Mouse (Mus musculus): ENCODE results near the gene Mrgprd. TPM values are rescaled to one million over a fixed set of nuclear protein-coding genes. Genes with fewer than 3 reads are reported as not detected.

Gene Mrgprd
- polyA plus RNA-seq (2014; fragmentation: Nextera tagmentation; extraction: Ambion mirVana), result not detected in 2 replicates

DNA sequence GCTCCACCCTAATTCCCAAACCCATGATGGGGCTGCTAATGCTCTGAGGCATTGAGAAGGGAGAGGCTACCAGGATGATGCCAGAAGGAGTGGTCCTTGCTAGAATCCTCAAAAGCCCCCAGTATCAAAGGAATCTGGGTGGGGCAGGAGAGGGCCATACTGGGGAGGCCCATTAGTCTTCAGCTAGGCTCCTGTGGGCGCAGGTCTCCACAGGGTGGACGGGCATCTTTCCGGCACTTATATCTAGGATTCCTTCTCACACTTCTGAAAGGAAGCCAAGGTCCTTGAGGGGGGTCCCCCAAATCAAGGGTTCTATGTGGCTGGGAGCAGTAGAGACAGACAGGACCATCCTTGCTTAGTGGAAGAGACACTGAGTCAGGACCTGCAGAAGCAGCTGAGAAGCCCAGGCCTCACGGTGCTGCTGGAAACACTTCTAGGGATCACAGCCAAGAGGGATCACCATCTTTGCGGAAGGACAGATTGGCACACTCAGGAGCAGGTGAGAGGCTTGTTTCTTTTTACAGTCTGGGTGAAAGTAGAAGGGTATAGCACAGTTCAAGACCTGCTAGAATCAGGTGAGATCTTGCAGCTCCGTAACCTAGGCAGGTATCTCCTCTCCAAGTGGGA is at the start of gene Mrgprd:
Mrgprd (plus strand) TSS at position 51 of the 627 bp plus-strand sequence.
- no peak within 1 kb of the TSS for H3K4me3 ChIP-seq (ENCODE audit: low read depth, low read length)
- H3K9me3 ChIP-seq (ENCODE audit: control insufficient read depth, low read length), result no peaks in the 10 kb centered on the region
- ATAC-seq (ENCODE audit: low FRiP score), result no peak
- no peak for DNase-seq (ENCODE audit: low spot score, missing footprints)
- no peak within 1 kb of the TSS for H3K4me2 ChIP-seq
- no peaks in the 10 kb centered on the region for H3K4me1 ChIP-seq (ENCODE audit: control insufficient read depth, insufficient read depth, low read length)
- no peak within 1 kb of the TSS for H3K27ac ChIP-seq (ENCODE audit: low read depth, low read length)
- no peak within 1 kb of the TSS for H3K9ac ChIP-seq (ENCODE audit: low read length)
- 87% methylated on average over 6 of the region's 6 CpGs for WGBS
- H3K27me3 ChIP-seq (ENCODE audit: control insufficient read depth, insufficient read depth, low read length), result no peaks in the 10 kb centered on the region
- H3K36me3 ChIP-seq (ENCODE audit: control insufficient read depth, insufficient read depth, low read length), result no peaks in the 10 kb centered on the region

DNA sequence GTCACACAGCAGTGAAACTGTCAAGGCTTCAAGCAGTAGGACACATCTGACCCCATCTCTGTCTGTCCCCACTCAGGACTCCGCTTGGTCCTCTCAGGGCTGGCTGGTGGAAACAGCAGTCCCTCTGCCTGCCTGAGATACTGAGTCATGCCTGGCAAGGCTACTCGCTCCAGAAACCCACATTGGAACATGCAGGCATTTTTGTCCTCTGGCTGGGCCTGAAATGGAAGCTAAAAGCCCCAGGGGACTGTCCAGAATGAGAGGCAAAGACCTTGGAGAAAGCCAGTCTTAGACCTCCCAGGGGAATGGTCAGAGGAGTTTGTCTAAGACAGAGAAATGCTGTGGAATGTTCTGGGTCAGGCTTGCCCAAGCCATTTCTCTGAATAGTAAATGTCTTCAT is 48.6 kb upstream of the Mrgprd start:
- Histone ChIP-seq H3K4me2 (no peak overlapping the region), H3K4me3 (ENCODE audit: low read depth, low read length) (no peak overlapping the region), H3K36me3 (ENCODE audit: control insufficient read depth, insufficient read depth, low read length) (no peaks in the 10 kb centered on the region; the same call in none of the 2 replicates), H3K4me1 (ENCODE audit: control insufficient read depth, insufficient read depth, low read length) (no peaks in the 10 kb centered on the region), H3K27me3 (ENCODE audit: control insufficient read depth, insufficient read depth, low read length) (no peaks in the 10 kb centered on the region), H3K27ac (ENCODE audit: low read depth, low read length) (no peak overlapping the region), H3K9ac (ENCODE audit: low read length) (no peak overlapping the region), H3K9me3 (ENCODE audit: control insufficient read depth, low read length) (no peaks in the 10 kb centered on the region)
- 87% methylated on average over 2 of the region's 2 CpGs for WGBS
- no peak for ATAC-seq (ENCODE audit: low FRiP score)
- DNase-seq (ENCODE audit: low spot score, missing footprints), result no peak

DNA sequence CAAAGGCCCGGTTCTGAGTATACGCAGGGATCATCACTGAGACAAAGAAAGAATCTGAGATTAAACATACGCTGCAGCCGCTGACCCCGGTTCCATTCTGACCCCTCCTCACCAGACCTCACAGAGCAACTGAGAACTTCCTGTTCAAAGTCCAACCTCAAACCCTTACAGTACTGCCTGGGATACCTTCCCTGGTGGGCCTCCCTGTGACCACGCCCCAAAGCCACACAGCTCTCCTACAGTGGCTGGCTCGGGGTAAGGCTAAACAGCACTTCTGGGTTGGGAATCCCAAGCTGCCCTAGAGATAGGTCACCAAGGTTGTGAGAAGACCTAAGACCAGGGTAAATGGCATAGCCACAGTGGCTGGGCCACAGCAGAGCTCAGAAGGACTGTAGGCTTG is 45.7 kb upstream of the Mrgprd start:
- Histone ChIP-seq H3K4me3 (ENCODE audit: low read depth, low read length) (no peak overlapping the region), H3K4me1 (ENCODE audit: control insufficient read depth, insufficient read depth, low read length) (no peaks in the 10 kb centered on the region), H3K4me2 (no peak overlapping the region), H3K27ac (ENCODE audit: low read depth, low read length) (no peak overlapping the region), H3K9me3 (ENCODE audit: control insufficient read depth, low read length) (no peaks in the 10 kb centered on the region), H3K9ac (ENCODE audit: low read length) (no peak overlapping the region), H3K36me3 (ENCODE audit: control insufficient read depth, insufficient read depth, low read length) (peaks cover 5% of the 10 kb centered on the region), H3K27me3 (ENCODE audit: control insufficient read depth, insufficient read depth, low read length) (no peaks in the 10 kb centered on the region)
- no peak for DNase-seq (ENCODE audit: low spot score, missing footprints)
- ATAC-seq (ENCODE audit: low FRiP score), result no peak
- WGBS, result 92% methylated on average over 7 of the region's 7 CpGs

DNA sequence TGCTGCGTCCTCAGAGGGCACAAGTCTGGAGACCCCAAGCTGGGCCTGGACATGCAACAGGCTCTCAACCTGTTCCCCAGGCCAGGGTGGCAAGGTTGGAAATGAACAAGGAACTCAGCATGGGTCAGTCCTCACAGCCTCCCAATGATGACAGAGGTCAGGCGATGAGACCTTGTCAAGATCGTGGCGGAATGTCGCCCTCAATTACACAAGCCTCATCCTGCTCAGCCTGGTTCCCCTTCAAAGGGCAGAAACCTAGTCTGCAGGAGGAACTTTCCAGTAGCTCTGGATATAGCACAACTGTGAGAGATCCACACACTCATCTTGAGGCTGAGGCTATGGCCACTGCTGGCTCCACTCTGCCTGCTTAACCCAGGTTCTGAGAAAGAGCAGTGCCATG is 43.7 kb upstream of the Mrgprd start:
- Histone ChIP-seq H3K36me3 (ENCODE audit: control insufficient read depth, insufficient read depth, low read length) (peaks cover 5% of the 10 kb centered on the region; the same call in 1 of the 2 replicates), H3K4me2 (no peak overlapping the region), H3K4me1 (ENCODE audit: control insufficient read depth, insufficient read depth, low read length) (no peaks in the 10 kb centered on the region), H3K4me3 (ENCODE audit: low read depth, low read length) (no peak overlapping the region), H3K27me3 (ENCODE audit: control insufficient read depth, insufficient read depth, low read length) (no peaks in the 10 kb centered on the region), H3K9me3 (ENCODE audit: control insufficient read depth, low read length) (no peaks in the 10 kb centered on the region), H3K9ac (ENCODE audit: low read length) (no peak overlapping the region), H3K27ac (ENCODE audit: low read depth, low read length) (no peak overlapping the region)
- no peak for DNase-seq (ENCODE audit: low spot score, missing footprints)
- WGBS, result 93% methylated on average over 5 of the region's 5 CpGs
- ATAC-seq (ENCODE audit: low FRiP score), result no peak

DNA sequence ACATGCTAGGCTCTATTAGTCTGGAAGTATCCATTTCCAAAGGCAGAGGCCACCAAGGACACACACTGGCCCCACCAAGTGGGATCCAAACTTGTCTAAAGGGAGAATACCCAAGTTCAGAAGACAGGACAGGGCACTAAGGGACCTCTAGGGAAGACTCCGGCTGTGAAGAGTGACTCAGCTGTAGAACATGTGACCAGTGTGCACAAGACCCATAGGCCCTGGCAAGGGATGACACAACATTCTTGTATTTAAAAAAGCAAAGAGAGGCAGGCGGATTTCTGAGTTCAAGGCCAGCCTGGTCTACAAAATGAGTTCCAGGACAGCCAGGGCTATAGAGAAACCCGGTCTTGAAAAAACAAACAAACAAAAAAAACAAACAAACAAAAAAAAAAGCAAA is 39.1 kb upstream of the Mrgprd start:
- H3K9ac ChIP-seq (ENCODE audit: low read length), result no peak overlapping the region
- no peaks in the 10 kb centered on the region for H3K9me3 ChIP-seq (ENCODE audit: control insufficient read depth, low read length)
- no peaks in the 10 kb centered on the region for H3K4me1 ChIP-seq (ENCODE audit: control insufficient read depth, insufficient read depth, low read length)
- DNase-seq (ENCODE audit: low spot score, missing footprints), result no peak
- ATAC-seq (ENCODE audit: low FRiP score), result no peak
- H3K27ac ChIP-seq (ENCODE audit: low read depth, low read length), result no peak overlapping the region
- 90% methylated on average over 3 of the region's 3 CpGs for WGBS
- no peak overlapping the region for H3K4me2 ChIP-seq
- H3K36me3 ChIP-seq (ENCODE audit: control insufficient read depth, insufficient read depth, low read length), result peaks cover 5% of the 10 kb centered on the region; the same call in 1 of the 2 replicates
- no peaks in the 10 kb centered on the region for H3K27me3 ChIP-seq (ENCODE audit: control insufficient read depth, insufficient read depth, low read length)
- no peak overlapping the region for H3K4me3 ChIP-seq (ENCODE audit: low read depth, low read length)

DNA sequence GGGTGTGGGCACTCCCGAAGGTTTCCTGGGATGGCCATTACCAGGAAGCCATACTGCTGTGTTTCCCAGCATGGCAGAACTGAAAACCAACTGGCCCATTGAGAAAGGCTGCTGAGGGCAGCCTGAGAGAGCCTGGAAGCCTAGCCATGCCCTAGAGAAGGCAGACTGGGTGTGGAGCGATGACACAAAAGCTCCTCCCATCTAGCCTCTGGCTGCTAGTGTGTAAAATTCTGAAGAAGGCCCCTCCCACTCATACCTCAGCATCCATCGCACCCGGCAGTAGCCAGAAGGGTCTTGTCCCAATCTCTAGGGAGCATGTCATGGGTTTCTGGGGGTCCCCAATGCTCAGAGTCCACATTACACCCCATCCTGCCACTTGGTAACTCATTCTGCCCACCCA is 33.2 kb upstream of the Mrgprd start:
- H3K4me1 ChIP-seq (ENCODE audit: control insufficient read depth, insufficient read depth, low read length), result peaks cover 5% of the 10 kb centered on the region
- no peak for DNase-seq (ENCODE audit: low spot score, missing footprints)
- ATAC-seq (ENCODE audit: low FRiP score), result no peak
- H3K9ac ChIP-seq (ENCODE audit: low read length), result no peak overlapping the region
- no peaks in the 10 kb centered on the region for H3K27me3 ChIP-seq (ENCODE audit: control insufficient read depth, insufficient read depth, low read length)
- H3K36me3 ChIP-seq (ENCODE audit: control insufficient read depth, insufficient read depth, low read length), result no peaks in the 10 kb centered on the region
- no peak overlapping the region for H3K27ac ChIP-seq (ENCODE audit: low read depth, low read length)
- WGBS, result 94% methylated on average over 4 of the region's 4 CpGs
- no peak overlapping the region for H3K4me2 ChIP-seq
- H3K4me3 ChIP-seq (ENCODE audit: low read depth, low read length), result no peak overlapping the region
- no peaks in the 10 kb centered on the region for H3K9me3 ChIP-seq (ENCODE audit: control insufficient read depth, low read length)

DNA sequence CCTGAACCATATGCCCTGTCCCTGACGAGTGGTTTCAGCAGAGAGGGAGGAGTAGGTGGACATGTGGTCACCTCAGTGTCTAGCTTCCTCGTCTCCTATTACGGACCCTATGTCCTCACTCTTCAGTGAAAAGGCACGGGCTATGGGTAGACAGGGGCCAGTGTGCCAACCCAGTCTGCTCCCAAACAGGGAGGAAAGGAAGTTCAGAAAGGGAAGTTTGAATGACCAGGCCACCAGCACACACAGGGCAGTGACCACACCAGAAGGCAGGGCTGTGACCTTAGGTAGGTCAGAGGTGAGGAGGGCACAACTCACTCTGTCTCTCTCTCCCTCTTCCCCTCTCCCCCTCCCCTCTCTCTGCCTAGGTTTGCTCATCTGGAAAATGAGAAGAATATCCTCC is 31.6 kb upstream of the Mrgprd start:
- peaks cover 5% of the 10 kb centered on the region for H3K4me1 ChIP-seq (ENCODE audit: control insufficient read depth, insufficient read depth, low read length)
- ATAC-seq (ENCODE audit: low FRiP score) (0 out of 2 replicates have a peak, but pooled peaks have one; percentile 2), DNase-seq (ENCODE audit: low spot score, missing footprints) (no peak)
- H3K9me3 ChIP-seq (ENCODE audit: control insufficient read depth, low read length), result no peaks in the 10 kb centered on the region
- peak overlapping the region; percentile 65 for H3K4me2 ChIP-seq
- H3K27me3 ChIP-seq (ENCODE audit: control insufficient read depth, insufficient read depth, low read length), result no peaks in the 10 kb centered on the region
- H3K9ac ChIP-seq (ENCODE audit: low read length), result peak overlapping the region; percentile 66
- WGBS, result 59% methylated on average over 4 of the region's 4 CpGs
- no peaks in the 10 kb centered on the region for H3K36me3 ChIP-seq (ENCODE audit: control insufficient read depth, insufficient read depth, low read length)
- H3K27ac ChIP-seq (ENCODE audit: low read depth, low read length), result no peak overlapping the region
- peak overlapping the region; percentile 38; the same call in 1 of the 2 replicates for H3K4me3 ChIP-seq (ENCODE audit: low read depth, low read length)

DNA sequence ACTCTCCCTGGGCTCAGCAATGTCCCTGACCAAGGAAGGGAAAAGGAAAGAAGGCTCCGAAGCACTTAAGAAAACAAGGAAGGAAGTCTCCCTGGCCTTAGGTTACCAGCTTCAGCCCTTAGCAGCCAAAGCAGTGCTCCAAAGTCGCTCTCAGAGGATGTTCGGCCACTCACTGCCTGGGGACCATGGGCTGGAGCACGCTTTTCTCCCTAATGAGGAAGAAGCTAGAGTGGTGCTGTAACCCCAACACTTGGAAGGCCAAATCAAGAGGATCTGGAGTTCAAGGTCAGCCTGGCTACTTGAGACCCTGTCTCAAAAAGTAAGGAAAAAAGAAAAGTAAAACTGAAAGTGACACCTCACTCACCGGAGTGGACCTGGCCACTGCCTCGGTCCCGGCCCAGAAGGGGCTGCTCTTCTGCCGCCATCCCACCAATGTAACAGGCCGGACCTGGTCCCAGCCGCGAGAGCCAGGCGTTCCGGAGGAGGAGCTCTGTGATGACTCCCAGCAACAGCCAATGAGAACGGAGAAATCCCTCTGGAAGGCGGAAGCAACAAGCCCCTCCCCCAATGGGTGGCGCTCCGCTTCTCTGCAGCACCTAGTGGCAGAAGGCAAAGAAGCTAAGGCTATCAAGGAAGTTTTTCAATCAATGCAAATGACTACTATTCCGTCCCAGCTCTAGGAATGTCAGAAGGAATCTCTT is 31.0 kb upstream of the Mrgprd start, which contains the start of gene Tpcn2:
Tpcn2 (minus strand) TSS at position 525 of the 701 bp plus-strand sequence.
- H3K9ac ChIP-seq (ENCODE audit: low read length), result peak within 1 kb of the TSS; percentile 66
- H3K27me3 ChIP-seq (ENCODE audit: control insufficient read depth, insufficient read depth, low read length), result no peaks in the 10 kb centered on the region
- H3K36me3 ChIP-seq (ENCODE audit: control insufficient read depth, insufficient read depth, low read length), result no peaks in the 10 kb centered on the region
- peak; percentile 94 for ATAC-seq (ENCODE audit: low FRiP score)
- H3K4me1 ChIP-seq (ENCODE audit: control insufficient read depth, insufficient read depth, low read length), result peaks cover 5% of the 10 kb centered on the region
- H3K9me3 ChIP-seq (ENCODE audit: control insufficient read depth, low read length), result no peaks in the 10 kb centered on the region
- DNase-seq (ENCODE audit: low spot score, missing footprints), result peak; percentile 98
- peak within 1 kb of the TSS; percentile 38 for H3K4me3 ChIP-seq (ENCODE audit: low read depth, low read length)
- H3K27ac ChIP-seq (ENCODE audit: low read depth, low read length), result no peak within 1 kb of the TSS
- WGBS, result 4% methylated on average over 18 of the region's 18 CpGs
- peak within 1 kb of the TSS; percentile 65 for H3K4me2 ChIP-seq

DNA sequence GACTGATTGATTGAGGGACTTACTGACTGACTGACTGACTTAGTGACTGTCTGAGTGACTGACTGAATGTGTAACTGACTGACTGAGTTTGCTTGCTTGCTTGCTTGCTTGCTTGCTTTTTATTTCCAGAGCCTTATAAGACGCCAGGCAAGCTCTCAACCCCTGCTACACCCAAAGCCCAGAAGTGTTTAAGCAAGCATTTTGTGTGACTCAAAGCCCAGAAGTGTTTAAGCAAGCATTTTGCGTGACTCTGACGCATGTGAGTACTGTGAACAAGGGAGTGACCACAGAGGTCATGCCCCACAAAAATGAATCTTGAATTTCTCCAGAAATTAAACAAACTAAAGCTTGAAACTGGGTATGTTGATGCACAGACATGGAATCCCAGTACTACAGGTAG is 30.3 kb upstream of the Mrgprd start:
- WGBS, result 73% methylated on average over 3 of the region's 3 CpGs

More for the DNA sequence above, 30.3 kb upstream of the Mrgprd start:
- peaks cover 5% of the 10 kb centered on the region for H3K4me1 ChIP-seq (ENCODE audit: control insufficient read depth, insufficient read depth, low read length)
- no peaks in the 10 kb centered on the region for H3K9me3 ChIP-seq (ENCODE audit: control insufficient read depth, low read length)
- H3K27ac ChIP-seq (ENCODE audit: low read depth, low read length), result no peak overlapping the region
- DNase-seq (ENCODE audit: low spot score, missing footprints) (no peak), ATAC-seq (ENCODE audit: low FRiP score) (no peak)
- peak overlapping the region; percentile 38; the same call in 1 of the 2 replicates for H3K4me3 ChIP-seq (ENCODE audit: low read depth, low read length)
- no peaks in the 10 kb centered on the region for H3K27me3 ChIP-seq (ENCODE audit: control insufficient read depth, insufficient read depth, low read length)
- H3K36me3 ChIP-seq (ENCODE audit: control insufficient read depth, insufficient read depth, low read length), result no peaks in the 10 kb centered on the region
- H3K4me2 ChIP-seq, result peak overlapping the region; percentile 65; the same call in 1 of the 2 replicates
- no peak overlapping the region; the same call in 1 of the 2 replicates for H3K9ac ChIP-seq (ENCODE audit: low read length)

Measured in midbrain, embryonic 11.5 days (tissue).